Comparison of ENCODE assay signal across 9 mouse cellular contexts in the genomic region with DNA sequence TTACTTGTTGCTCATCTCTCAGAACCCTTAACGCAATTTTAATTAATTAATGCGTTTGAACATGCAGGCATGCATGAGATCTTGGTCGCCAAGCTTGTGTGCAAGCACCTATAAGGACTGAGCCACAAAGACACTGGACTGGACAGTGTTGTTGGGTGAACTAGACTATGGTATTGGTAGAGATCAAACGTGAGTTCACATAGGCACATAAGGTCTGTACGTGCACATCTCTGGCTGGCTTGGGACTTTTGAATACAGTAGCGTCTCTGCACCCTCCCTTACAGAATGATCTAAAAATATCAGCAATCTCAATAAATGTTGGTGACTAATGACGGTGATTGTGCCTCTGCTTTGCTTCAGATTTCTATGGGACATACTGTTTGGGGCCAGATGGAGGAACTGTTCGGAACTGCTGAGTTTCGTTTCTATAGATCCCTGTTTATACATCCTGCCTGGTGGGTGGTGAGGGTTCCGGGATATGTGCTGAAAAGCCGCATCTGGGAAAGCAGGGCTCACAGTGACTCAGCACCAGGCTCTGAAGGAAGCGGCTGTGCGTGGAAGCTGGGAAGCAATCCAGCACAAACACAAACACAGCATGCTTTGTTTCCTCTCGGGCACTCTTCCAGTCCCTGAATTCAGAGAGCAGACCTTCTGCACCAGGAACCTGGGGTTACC. TPM values are rescaled to one million over a fixed set of nuclear protein-coding genes. Genes with fewer than 3 reads are reported as not detected.
DNase-seq lines count a peak whose midpoint lies in the region; ATAC-seq and TF ChIP-seq lines count a peak whose summit lies in the region.
"Had no signal": no experiment of that assay in that cellular context is flagged by ENCODE, and none has a peak within 500 bp of the region (broad histone marks: within the 10 kb centered on the region; RNA-seq: fewer than 3 reads in every experiment).

No protein-coding gene starts in this region.

- DNase-seq in embryonic facial prominence, embryonic 10.5 days (ENCODE audit: low spot score): peak; percentile 37
- peak; percentile 80 for DNase-seq in heart, embryonic 10.5 days (ENCODE audit: low spot score)
- DNase-seq in kidney, adult 9 months: peak; percentile 80
- peak; percentile 66 for DNase-seq in left cerebral cortex, postnatal 4 days
- DNase-seq in telencephalon, adult 2 months (ENCODE audit: low read depth, low spot score): peak; percentile 96

- H3K4me1 ChIP-seq in bone marrow macrophage, adult 2 months (ENCODE audit: control insufficient read depth, insufficient read depth, low read length): peaks cover 37% of the 10 kb centered on the region
- H3K4me1 ChIP-seq in embryonic facial prominence, embryonic 10.5 days: peaks cover 10% of the 10 kb centered on the region
- H3K4me1 ChIP-seq in heart, embryonic 10.5 days: peaks cover 6% of the 10 kb centered on the region
- H3K4me1 ChIP-seq in midbrain, embryonic 12.5 days: 0 out of 2 replicates have a peak, but pooled peaks cover 5% of the 10 kb centered on the region

- H3K36me3 ChIP-seq in embryonic facial prominence, embryonic 10.5 days (replicated peaks): no peaks in the 10 kb centered on the region
- no peaks in the 10 kb centered on the region for H3K36me3 ChIP-seq in heart, embryonic 10.5 days
- H3K36me3 ChIP-seq in midbrain, embryonic 12.5 days: no peaks in the 10 kb centered on the region

- H3K27me3 ChIP-seq in embryonic facial prominence, embryonic 10.5 days (replicated peaks; ENCODE audit: low read depth, poor library complexity, severe bottlenecking): no peaks in the 10 kb centered on the region
- no peaks in the 10 kb centered on the region for H3K27me3 ChIP-seq in heart, embryonic 10.5 days (ENCODE audit: insufficient read depth, poor library complexity, severe bottlenecking)
- H3K27me3 ChIP-seq in midbrain, embryonic 12.5 days: no peaks in the 10 kb centered on the region

- H3K27ac ChIP-seq in bone marrow macrophage, adult 2 months (ENCODE audit: insufficient read depth, low read depth, low read length): peak overlapping the region; percentile 63
- no peak overlapping the region for H3K27ac ChIP-seq in embryonic facial prominence, embryonic 10.5 days (replicated peaks)
- peak overlapping the region; percentile 11; the same call in 1 of the 2 replicates for H3K27ac ChIP-seq in heart, embryonic 10.5 days
- H3K27ac ChIP-seq in midbrain, embryonic 12.5 days (replicated peaks): no peak overlapping the region

- 50% methylated on average over 14 of the region's 14 CpGs for WGBS in embryonic facial prominence, embryonic 10.5 days
- WGBS in heart, embryonic 10.5 days: 50% methylated on average over 14 of the region's 14 CpGs
- 69% methylated on average over 14 of the region's 14 CpGs for WGBS in midbrain, embryonic 12.5 days

- H3K4me2 ChIP-seq in midbrain, embryonic 12.5 days (replicated peaks): no peak overlapping the region

- no peaks in the 10 kb centered on the region for H3K9me3 ChIP-seq in embryonic facial prominence, embryonic 10.5 days
- no peaks in the 10 kb centered on the region for H3K9me3 ChIP-seq in heart, embryonic 10.5 days
- no peaks in the 10 kb centered on the region for H3K9me3 ChIP-seq in midbrain, embryonic 12.5 days

- intact Hi-C loops in left cerebral cortex, postnatal 4 days (cut with DNase I): no loop called here

- no peak overlapping the region for H3K9ac ChIP-seq in midbrain, embryonic 12.5 days (replicated peaks)

- peak; percentile 66 for ATAC-seq in midbrain, embryonic 12.5 days (ENCODE audit: low FRiP score, low read depth)
- ATAC-seq in inflammation-experienced regulatory T-cells, adult 6 months: no peak

- no peak for TF ChIP-seq POLR2A in bone marrow macrophage, adult 2 months (IDR thresholded peaks at IDR 0.05; ENCODE audit: borderline replicate concordance, low read depth, low read length)

- no peak for TF ChIP-seq CTCF in bone marrow macrophage, adult 2 months (IDR thresholded peaks at IDR 0.05; ENCODE audit: low read depth, low read length)

- H3K4me3 ChIP-seq in bone marrow macrophage, adult 2 months (ENCODE audit: insufficient read depth, low read length): peak overlapping the region; percentile 14
- no peak overlapping the region for H3K4me3 ChIP-seq in embryonic facial prominence, embryonic 10.5 days
- H3K4me3 ChIP-seq in heart, embryonic 10.5 days: no peak overlapping the region
- no peak overlapping the region for H3K4me3 ChIP-seq in midbrain, embryonic 12.5 days
- H3K4me3 ChIP-seq: erythroblast, embryonic 14.5 days had no signal

RNA-seq across cellular contexts. Expression of a gene that starts 28.4 kb away (rescaled TPM):
- not detected in 2 replicates for polyA plus RNA-seq in bone marrow macrophage, adult 2 months (2012; ENCODE audit: insufficient read depth, insufficient read length, missing spikeins)
- polyA plus RNA-seq in embryonic facial prominence, embryonic 10.5 days (2016; fragmentation: Nextera tagmentation; extraction: Ambion mirVana): 0.19 and 0.36 TPM in 2 replicates
- polyA plus RNA-seq in heart, embryonic 10.5 days (2016; fragmentation: Nextera tagmentation; extraction: Ambion mirVana): 0.10 and 0.13 TPM in 2 replicates
- total RNA-seq in left cerebral cortex, postnatal 4 days (2021): 1 to 10 TPM; 3.4 to 5.0 TPM
- 0.77 and 1.7 TPM in 2 replicates for polyA plus RNA-seq in midbrain, embryonic 12.5 days (2016; fragmentation: Nextera tagmentation; extraction: Ambion mirVana)
- not detected for polyA plus RNA-seq in inflammation-experienced regulatory T-cells, adult 6 months (2017; shearing (Covaris generic))
- polyA plus RNA-seq: erythroblast, embryonic 14.5 days had no signal

Comparison
In these comparisons a context has a peak if more than half of its experiments do, and no peak if none do; other contexts are left out.
1. H3K27ac ChIP-seq: peak in bone marrow macrophage, adult 2 months (single experiment) and heart, embryonic 10.5 days (single experiment); none in embryonic facial prominence, embryonic 10.5 days (single experiment) and midbrain, embryonic 12.5 days (single experiment).
2. DNase-seq: peak in every context shown above with its lines; median percentile 96 in telencephalon, adult 2 months; 80 in heart, embryonic 10.5 days; 80 in kidney, adult 9 months; 66 in left cerebral cortex, postnatal 4 days; 37 in embryonic facial prominence, embryonic 10.5 days.